Mouse (Mus musculus): ENCODE data around the gene Myh2. TPM values are rescaled to one million over a fixed set of nuclear protein-coding genes. Genes with fewer than 3 reads are reported as not detected.

Gene Myh2
- polyA plus RNA-seq, 2 experiments, result 0.16 to 0.30 TPM

GRCm38 (mm10) chr11:67229166-67229565, 58.3 kb downstream of the Myh2 start:
- H3K4me1 ChIP-seq (ENCODE audit: control insufficient read depth, insufficient read depth, low read length), result no peaks in the 10 kb centered on the region
- no peaks in the 10 kb centered on the region for H3K36me3 ChIP-seq (ENCODE audit: control insufficient read depth, insufficient read depth, low read length)
- no peak overlapping the region for H3K27ac ChIP-seq (replicated peaks; ENCODE audit: low read depth, low read length)
- no peak overlapping the region for H3K4me3 ChIP-seq (replicated peaks; ENCODE audit: low read length)
- H3K9ac ChIP-seq (ENCODE audit: low read depth, low read length, severe bottlenecking), result no peak overlapping the region
- no peaks in the 10 kb centered on the region for H3K27me3 ChIP-seq (ENCODE audit: control insufficient read depth, insufficient read depth, low read length)
- WGBS, result 74% methylated on average over 5 of the region's 5 CpGs
- DNase-seq (ENCODE audit: low spot score), result no peak
- TF ChIP-seq POLR2A (IDR thresholded peaks at IDR 0.05; ENCODE audit: borderline replicate concordance, extremely low read depth, insufficient read depth, insufficient read length), result no peak
- H3K9me3 ChIP-seq (ENCODE audit: control insufficient read depth, low read length), result no peaks in the 10 kb centered on the region
- ATAC-seq (ENCODE audit: low FRiP score, low read depth), result no peak
- H3K4me2 ChIP-seq (replicated peaks; ENCODE audit: low read depth, low read length, severe bottlenecking), result no peak overlapping the region

- H3K27ac ChIP-seq (replicated peaks; ENCODE audit: low read depth, low read length), result no peak overlapping the region
- ATAC-seq (ENCODE audit: low FRiP score, low read depth), result no peak
- H3K4me2 ChIP-seq (replicated peaks; ENCODE audit: low read depth, low read length, severe bottlenecking), result no peak overlapping the region
- no peak overlapping the region for H3K9ac ChIP-seq (ENCODE audit: low read depth, low read length, severe bottlenecking)
- H3K4me1 ChIP-seq (ENCODE audit: control insufficient read depth, insufficient read depth, low read length), result no peaks in the 10 kb centered on the region
- DNase-seq (ENCODE audit: low spot score), result no peak
- H3K36me3 ChIP-seq (ENCODE audit: control insufficient read depth, insufficient read depth, low read length), result no peaks in the 10 kb centered on the region
- H3K9me3 ChIP-seq (ENCODE audit: control insufficient read depth, low read length), result no peaks in the 10 kb centered on the region
- H3K4me3 ChIP-seq (replicated peaks; ENCODE audit: low read length), result no peak overlapping the region
- WGBS, result 84% methylated on average over 2 of the region's 2 CpGs
- no peak for TF ChIP-seq POLR2A (IDR thresholded peaks at IDR 0.05; ENCODE audit: borderline replicate concordance, extremely low read depth, insufficient read depth, insufficient read length)
- H3K27me3 ChIP-seq (ENCODE audit: control insufficient read depth, insufficient read depth, low read length), result no peaks in the 10 kb centered on the region
Observed at GRCm38 (mm10) chr11:67229946-67230345, 59.1 kb downstream of the Myh2 start.

- no peak overlapping the region for H3K9ac ChIP-seq (ENCODE audit: low read depth, low read length, severe bottlenecking)
- H3K27me3 ChIP-seq (ENCODE audit: control insufficient read depth, insufficient read depth, low read length), result no peaks in the 10 kb centered on the region
- 52% methylated on average over 5 of the region's 5 CpGs for WGBS
- no peak overlapping the region for H3K4me3 ChIP-seq (replicated peaks; ENCODE audit: low read length)
- no peak for TF ChIP-seq POLR2A (IDR thresholded peaks at IDR 0.05; ENCODE audit: borderline replicate concordance, extremely low read depth, insufficient read depth, insufficient read length)
- no peaks in the 10 kb centered on the region for H3K9me3 ChIP-seq (ENCODE audit: control insufficient read depth, low read length)
- ATAC-seq (ENCODE audit: low FRiP score, low read depth) (no peak), DNase-seq (ENCODE audit: low spot score) (peak; percentile 76)
- H3K36me3 ChIP-seq (ENCODE audit: control insufficient read depth, insufficient read depth, low read length), result no peaks in the 10 kb centered on the region
- no peak overlapping the region for H3K4me2 ChIP-seq (replicated peaks; ENCODE audit: low read depth, low read length, severe bottlenecking)
- no peaks in the 10 kb centered on the region for H3K4me1 ChIP-seq (ENCODE audit: control insufficient read depth, insufficient read depth, low read length)
- no peak overlapping the region for H3K27ac ChIP-seq (replicated peaks; ENCODE audit: low read depth, low read length)
Observed at GRCm38 (mm10) chr11:67235639-67236358, 65.0 kb downstream of the Myh2 start.

GRCm38 (mm10) chr11:67236799-67237198, 66.0 kb downstream of the Myh2 start:
- DNase-seq (ENCODE audit: low spot score), result no peak
- TF ChIP-seq POLR2A (IDR thresholded peaks at IDR 0.05; ENCODE audit: borderline replicate concordance, extremely low read depth, insufficient read depth, insufficient read length), result no peak
- H3K4me3 ChIP-seq (replicated peaks; ENCODE audit: low read length), result no peak overlapping the region
- H3K9me3 ChIP-seq (ENCODE audit: control insufficient read depth, low read length), result no peaks in the 10 kb centered on the region
- H3K27me3 ChIP-seq (ENCODE audit: control insufficient read depth, insufficient read depth, low read length), result no peaks in the 10 kb centered on the region
- no peaks in the 10 kb centered on the region for H3K4me1 ChIP-seq (ENCODE audit: control insufficient read depth, insufficient read depth, low read length)
- no peaks in the 10 kb centered on the region for H3K36me3 ChIP-seq (ENCODE audit: control insufficient read depth, insufficient read depth, low read length)
- no peak overlapping the region for H3K9ac ChIP-seq (ENCODE audit: low read depth, low read length, severe bottlenecking)
- H3K4me2 ChIP-seq (replicated peaks; ENCODE audit: low read depth, low read length, severe bottlenecking), result no peak overlapping the region
- no peak overlapping the region for H3K27ac ChIP-seq (replicated peaks; ENCODE audit: low read depth, low read length)
- 85% methylated on average over 9 of the region's 9 CpGs for WGBS
- no peak for ATAC-seq (ENCODE audit: low FRiP score, low read depth)

DNA sequence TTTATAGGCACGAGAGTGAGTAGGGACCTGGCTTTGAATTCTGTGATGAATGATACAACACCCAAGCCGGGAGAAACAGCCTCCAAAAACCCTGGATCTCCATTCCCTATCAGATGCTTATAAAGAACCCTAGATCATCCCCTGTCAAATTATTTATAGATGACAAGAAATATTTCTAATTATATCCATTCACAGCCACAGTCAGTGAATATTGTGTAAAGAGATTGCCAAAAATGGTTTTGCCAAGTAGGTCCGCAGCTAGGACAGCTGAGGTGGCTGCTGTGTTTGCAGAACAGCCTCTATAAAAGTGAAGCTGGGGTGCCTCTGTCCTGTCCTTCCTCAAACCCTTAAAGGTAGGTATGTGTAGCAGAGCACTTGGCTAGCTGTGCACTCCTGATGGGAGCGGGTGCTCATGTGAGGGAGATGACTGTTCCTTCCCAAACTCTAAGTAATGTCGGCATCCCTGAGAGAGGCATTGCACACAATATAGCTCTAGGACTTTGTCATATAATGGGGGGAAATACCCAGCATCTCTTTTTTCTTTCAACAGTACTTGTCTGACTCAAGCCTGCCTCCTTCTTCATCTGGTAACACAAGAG, 66.8 kb downstream of the Myh2 start, which contains the start of gene Myh4:
Gene Myh4, plus strand, starts transcription at position 549 of the 599 bp plus-strand sequence.
- H3K27ac ChIP-seq (replicated peaks; ENCODE audit: low read depth, low read length), result no peak within 1 kb of the TSS
- no peak for DNase-seq (ENCODE audit: low spot score)
- H3K4me1 ChIP-seq (ENCODE audit: control insufficient read depth, insufficient read depth, low read length), result no peaks in the 10 kb centered on the region
- TF ChIP-seq POLR2A (IDR thresholded peaks at IDR 0.05; ENCODE audit: borderline replicate concordance, extremely low read depth, insufficient read depth, insufficient read length), result no peak
- H3K4me2 ChIP-seq (replicated peaks; ENCODE audit: low read depth, low read length, severe bottlenecking), result no peak within 1 kb of the TSS
- no peaks in the 10 kb centered on the region for H3K27me3 ChIP-seq (ENCODE audit: control insufficient read depth, insufficient read depth, low read length)
- H3K4me3 ChIP-seq (replicated peaks; ENCODE audit: low read length), result no peak within 1 kb of the TSS
- H3K9ac ChIP-seq (ENCODE audit: low read depth, low read length, severe bottlenecking), result no peak within 1 kb of the TSS
- no peaks in the 10 kb centered on the region for H3K9me3 ChIP-seq (ENCODE audit: control insufficient read depth, low read length)
- no peaks in the 10 kb centered on the region for H3K36me3 ChIP-seq (ENCODE audit: control insufficient read depth, insufficient read depth, low read length)
- 64% methylated on average over 5 of the region's 5 CpGs for WGBS
- ATAC-seq (ENCODE audit: low FRiP score, low read depth), result no peak
